Mouse (Mus musculus): ENCODE results near the gene Grin1.

DNA sequence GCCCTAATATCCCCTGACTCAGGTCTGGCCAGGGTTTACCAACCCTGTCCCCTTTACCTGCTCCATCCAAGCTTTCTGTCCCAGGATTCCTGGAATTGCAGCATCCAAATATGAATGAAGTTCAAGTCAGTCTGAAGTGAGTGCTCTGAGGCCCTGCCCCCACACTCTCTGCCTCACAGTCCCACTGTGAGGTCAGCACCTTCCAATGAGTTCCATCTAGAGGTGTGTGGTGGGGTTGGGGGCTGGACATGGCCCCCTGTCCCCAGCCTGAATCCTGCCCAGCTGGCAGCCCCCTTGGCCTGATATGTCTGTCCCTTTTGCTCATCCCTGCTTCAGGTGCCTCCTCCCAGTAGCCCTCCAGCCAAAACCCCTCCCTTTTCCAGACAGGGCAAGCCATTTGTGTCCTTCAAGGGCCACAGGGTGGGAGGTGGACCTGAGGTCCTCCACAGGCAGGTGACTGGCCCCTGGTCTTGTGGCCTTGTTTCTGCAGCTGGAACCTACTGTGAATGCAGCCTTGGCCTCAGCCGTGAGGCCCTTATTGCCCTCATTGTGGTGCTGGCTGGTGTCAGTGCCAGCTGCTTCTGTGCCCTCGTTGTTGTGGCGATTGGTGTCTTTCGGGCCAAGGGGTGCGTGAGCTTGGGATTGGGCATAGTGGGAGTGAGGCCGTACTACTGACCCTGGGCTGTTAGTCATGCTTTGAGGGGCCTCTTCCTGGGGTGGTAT, 30.9 kb downstream of the Grin1 start, which contains the start of gene Tmem210:
- TF ChIP-seq TAL1 (IDR thresholded peaks at IDR 0.05; ENCODE audit: low read length): no peak
- TF ChIP-seq GATA1 (IDR thresholded peaks at IDR 0.05; ENCODE audit: low read length): no peak

Measured in erythroblast, embryonic 14.5 days (primary cell).